Mouse (Mus musculus) Patski (cell line): ENCODE results near the gene Eno4. TPM values are rescaled to one million over a fixed set of nuclear protein-coding genes. Genes with fewer than 3 reads are reported as not detected.
A peak's percentile ranks its signal among the peaks of the same experiment; 100 is the strongest.
"Not testable (repeated sequence)": the region's sequence is repeated elsewhere in the genome, so short reads cannot be mapped to it uniquely, and the experiment has no call there.

Experiments used
- ATAC-seq: fragments of 100-300 bp; one replicate; pipeline ENCODE4 v1.8.0; 2021
- CTCF ChIA-PET: fragments of 350-600 bp; sonication (Branson Sonifier 250); formaldehyde crosslinking; loops from one replicate; lab custom pipeline; 2022; ENCODE audit warnings: inconsistent platforms; lab: Charles Lee
- POLR2A ChIA-PET: fragments of 350-600 bp; sonication (Branson Sonifier 250); formaldehyde crosslinking; loops from one replicate; lab custom pipeline; 2022; ENCODE audit warnings: antibody characterized with exemption, inconsistent platforms; lab: Charles Lee
- DNase-seq: peaks from one replicate; pipeline ENCODE4 v3.0.0-alpha.2; 2011; ENCODE audit warnings: low read depth, low spot score
- H3K27me3 ChIP-seq: fragments of 371-371 bp; one replicate; pipeline ENCODE4 v1.5.1; 2021
- CTCF ChIP-seq: fragments of 100-300 bp; IDR thresholded peaks from one replicate; pipeline ENCODE4 v1.5.1; 2021
- in situ Hi-C: fragments of 300-500 bp; cut with MboI; formaldehyde crosslinking; loops from 3 replicates; pipeline ENCODE4 v1.11.1; 2018; ENCODE audit warnings: low pct_unique_long_range_greater_than_20kb, mixed read lengths
- polyA plus RNA-seq: library from polyadenylated mRNA; unstranded; gene quantifications from one replicate; pipeline ENCODE4 v1.2.3, GENCODE M21; 2021

Eno4 gene
- polyA plus RNA-seq, result 0.92 TPM

GRCm38 (mm10) chr19:58942841-58943828 is at the start of gene Eno4, which contains the start of gene Hspa12a:
Gene Eno4 (plus strand): TSS chr19:58943425.
Gene Hspa12a (minus strand): TSS chr19:58943654.
- H3K27me3 ChIP-seq, result peaks cover 3% of the 10 kb centered on the region
- CTCF ChIA-PET, result interaction anchor here (1.1 to 1.8 kb wide), 2 partner anchors 31 to 36 kb away, joined by 4 to 7 read pairs; no protein-coding TSS in a partner anchor
- peak; percentile 93 for ATAC-seq
- POLR2A ChIA-PET, result interaction anchor here (0.9 to 1.1 kb wide), 2 partner anchors 20 to 117 kb away, joined by 3 to 6 read pairs; no protein-coding TSS in a partner anchor
- no peak for TF ChIP-seq CTCF
- peak; percentile 71 for DNase-seq
- in situ Hi-C loops, result no loop called here

- POLR2A ChIA-PET, result no interaction called here
- CTCF ChIA-PET, result no interaction called here
- H3K27me3 ChIP-seq, result peaks cover 10% of the 10 kb centered on the region
- TF ChIP-seq CTCF, result no peak
- ATAC-seq (no peak), DNase-seq (no peak)
- in situ Hi-C loops, result no loop called here
These were observed 47.0 kb upstream of the Eno4 start for GRCm38 (mm10) chr19:58896216-58896615.

- H3K27me3 ChIP-seq, result peaks cover 25% of the 10 kb centered on the region
- in situ Hi-C loops, ATAC-seq, DNase-seq, POLR2A ChIA-PET: not testable (repeated sequence)
- CTCF ChIA-PET, result interaction anchor here (6.9 kb wide), 1 partner anchor 94 kb away, joined by 51 read pairs; no protein-coding TSS in a partner anchor
These were observed 42.8 kb upstream of the Eno4 start for GRCm38 (mm10) chr19:58900471-58900870.

GRCm38 (mm10) chr19:58903079-58903898 is 39.9 kb upstream of the Eno4 start:
- no peak for TF ChIP-seq CTCF
- DNase-seq (no peak), ATAC-seq (no peak)
- POLR2A ChIA-PET, result interaction anchor here (1.2 kb wide), 1 partner anchor 88 kb away, joined by 3 read pairs; no protein-coding TSS in a partner anchor
- CTCF ChIA-PET, result interaction anchor here (1.3 to 6.9 kb wide), 8 partner anchors 9 to 336 kb away, joined by 3 to 51 read pairs (median 4); no protein-coding TSS in a partner anchor
- peaks cover 46% of the 10 kb centered on the region for H3K27me3 ChIP-seq
- in situ Hi-C loops, result no loop called here

GRCm38 (mm10) chr19:58903899-58904327 is 39.3 kb upstream of the Eno4 start:
- in situ Hi-C loops, result no loop called here

GRCm38 (mm10) chr19:58906685-58907084 is 36.5 kb upstream of the Eno4 start:
- TF ChIP-seq CTCF, result no peak
- ATAC-seq, result no peak
- ChIA-PET POLR2A (no interaction called here), CTCF (interaction anchor here (6.9 kb wide), 1 partner anchor 101 kb away, joined by 51 read pairs; no protein-coding TSS in a partner anchor)
- H3K27me3 ChIP-seq, result peaks cover 52% of the 10 kb centered on the region
- in situ Hi-C loops, result loop anchor here (5.0 kb wide), 1 partner anchor 99 kb away; no protein-coding TSS in a partner anchor
- no peak for DNase-seq

More at GRCm38 (mm10) chr19:58903899-58904327, 39.3 kb upstream of the Eno4 start:
- ATAC-seq, result peak; percentile 82
- POLR2A ChIA-PET, result no interaction called here
- peak; percentile 95 for TF ChIP-seq CTCF
- CTCF ChIA-PET, result interaction anchor here (0.8 to 6.9 kb wide), 12 partner anchors 8 to 335 kb away, joined by 3 to 51 read pairs (median 4); no protein-coding TSS in a partner anchor
- H3K27me3 ChIP-seq, result peaks cover 50% of the 10 kb centered on the region
- DNase-seq, result no peak

- no peak for ATAC-seq
- in situ Hi-C loops, result loop anchor here (5.0 kb wide), 1 partner anchor 101 kb away; no protein-coding TSS in a partner anchor
- no peak for TF ChIP-seq CTCF
- DNase-seq, result no peak
- H3K27me3 ChIP-seq, result peaks cover 50% of the 10 kb centered on the region
- ChIA-PET POLR2A (no interaction called here), CTCF (interaction anchor here (1.3 kb wide), 1 partner anchor 100 kb away, joined by 4 read pairs; no protein-coding TSS in a partner anchor)
These were observed 35.2 kb upstream of the Eno4 start for GRCm38 (mm10) chr19:58908018-58908417.

GRCm38 (mm10) chr19:58910941-58911368 is 32.3 kb upstream of the Eno4 start:
- in situ Hi-C loops, result loop anchor here (5.0 kb wide), 1 partner anchor 149 kb away; no protein-coding TSS in a partner anchor
- H3K27me3 ChIP-seq, result peaks cover 47% of the 10 kb centered on the region
- ChIA-PET CTCF (interaction anchor here (1.0 to 3.9 kb wide), 8 partner anchors 8 to 297 kb away, joined by 3 to 36 read pairs (median 8); partner anchors contain the start of genes Eno4 and Hspa12a), POLR2A (no interaction called here)
- TF ChIP-seq CTCF, result no peak
- DNase-seq (no peak), ATAC-seq (peak; percentile 10)

GRCm38 (mm10) chr19:58911386-58911785 is 31.8 kb upstream of the Eno4 start:
- peak; percentile 96 for TF ChIP-seq CTCF
- CTCF ChIA-PET, result interaction anchor here (0.7 to 3.9 kb wide), 10 partner anchors 8 to 297 kb away, joined by 3 to 36 read pairs (median 6); partner anchors contain the start of genes Eno4 and Hspa12a

More at GRCm38 (mm10) chr19:58911386-58911785, 31.8 kb upstream of the Eno4 start:
- DNase-seq, result no peak
- ATAC-seq, result peak; percentile 57
- peaks cover 47% of the 10 kb centered on the region for H3K27me3 ChIP-seq
- POLR2A ChIA-PET, result no interaction called here
- in situ Hi-C loops, result loop anchor here (5.0 kb wide), 1 partner anchor 149 kb away; no protein-coding TSS in a partner anchor
